Mouse (Mus musculus) C2C12 (cell line): Measurements from ENCODE around the gene Spint2.

Experiments
- CTCF ChIP-seq: IDR thresholded peaks from one replicate; pipeline ENCODE4 v1.5.1; 2011; ENCODE audit not compliant: control insufficient read depth, insufficient read depth, insufficient read length
- MAX ChIP-seq: IDR thresholded peaks from one replicate; pipeline ENCODE4 v1.6.1; 2011; ENCODE audit warnings: mild to moderate bottlenecking, control low read depth
- MYOD1 ChIP-seq: IDR thresholded peaks from one replicate; pipeline ENCODE4 v1.6.1; 2011; ENCODE audit warnings: low read depth; ENCODE audit not compliant: control insufficient read depth, insufficient read length
- MYOG ChIP-seq: IDR thresholded peaks from one replicate; pipeline ENCODE4 v1.6.1; 2011; ENCODE audit not compliant: control insufficient read depth, insufficient read length; ENCODE audit errors: extremely low read depth
- USF1 ChIP-seq: IDR thresholded peaks from one replicate; pipeline ENCODE4 v1.6.1; 2011; ENCODE audit warnings: low read depth, mild to moderate bottlenecking, control low read depth, moderate library complexity

DNA sequence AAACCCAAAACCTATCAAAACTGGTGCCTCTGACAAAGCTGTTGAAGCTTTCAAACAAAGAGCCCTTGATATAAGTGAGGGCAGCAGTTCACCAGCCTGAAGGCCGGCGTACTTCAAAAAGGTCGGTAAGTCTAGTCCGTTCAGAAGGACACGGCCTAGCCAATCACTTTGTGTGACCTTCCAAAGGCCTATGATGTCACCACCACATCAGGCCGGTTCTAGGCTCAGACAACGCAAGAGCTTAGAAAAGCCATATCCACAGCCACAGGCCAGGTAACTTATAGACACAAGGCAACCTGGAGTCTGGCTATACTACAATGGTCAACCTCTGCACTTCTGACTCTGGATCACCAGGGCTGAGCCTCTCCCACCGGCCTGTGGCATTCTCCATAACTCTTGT is 1.8 kb downstream of the Spint2 start:
- TF ChIP-seq CTCF (no peak), MAX (no peak), MYOD1 (no peak), USF1 (no peak), MYOG (no peak)
